Mouse (Mus musculus) MEL (cell line): ENCODE measurements around the gene Sash1.

Source experiments
- CTCF ChIP-seq, 3 experiments: IDR thresholded peaks in 2 of 3; conservative IDR thresholded peaks in 1 of 3; 2 replicates each; pipeline ENCODE4 v1.5.1; 2011 to 2012; ENCODE audit warnings: low read length in 3 of 3, low read depth in 2 of 3, mild to moderate bottlenecking in 2 of 3, improper control_type of control experiment in 1 of 3, inconsistent platforms in 1 of 3, mixed read lengths in 1 of 3, moderate library complexity in 1 of 3; ENCODE audit not compliant: control insufficient read depth in 1 of 3, insufficient read depth in 1 of 3, poor library complexity in 1 of 3, severe bottlenecking in 1 of 3
- EP300 ChIP-seq, 2 experiments: IDR thresholded peaks; 2 replicates each; pipeline ENCODE4 v1.6.1; 2011; ENCODE audit warnings: improper control_type of control experiment in 2 of 2, low read length in 2 of 2, low read depth in 1 of 2, mild to moderate bottlenecking in 1 of 2
- GATA1 ChIP-seq: IDR thresholded peaks from 2 replicates; pipeline ENCODE4 v1.6.1; 2011; ENCODE audit warnings: low read depth, low read length, improper control_type of control experiment
- MAZ ChIP-seq: IDR thresholded peaks from 2 replicates; pipeline ENCODE4 v1.6.1; 2012; ENCODE audit warnings: low read depth, mild to moderate bottlenecking, inconsistent platforms, low read length, improper control_type of control experiment
- MYB ChIP-seq: IDR thresholded peaks from 2 replicates; pipeline ENCODE4 v1.6.1; 2011; ENCODE audit warnings: mild to moderate bottlenecking, low read depth, low read length, improper control_type of control experiment
- NELFE ChIP-seq: IDR thresholded peaks from 2 replicates; pipeline ENCODE4 v1.6.1; 2011; ENCODE audit warnings: low read depth, low read length, improper control_type of control experiment
- POLR2A ChIP-seq, 2 experiments: IDR thresholded peaks; 2 replicates each; pipeline ENCODE4 v1.6.1; 2011 to 2012; ENCODE audit warnings: low read length in 2 of 2, mild to moderate bottlenecking in 2 of 2, control low read depth in 1 of 2, improper control_type of control experiment in 1 of 2, low read depth in 1 of 2, moderate library complexity in 1 of 2; ENCODE audit not compliant: control insufficient read depth in 1 of 2, insufficient read depth in 1 of 2, poor library complexity in 1 of 2
- RAD21 ChIP-seq: IDR thresholded peaks from 2 replicates; pipeline ENCODE4 v1.6.1; 2011; ENCODE audit warnings: mild to moderate bottlenecking, low read depth, low read length, improper control_type of control experiment
- SIN3A ChIP-seq: IDR thresholded peaks from 2 replicates; pipeline ENCODE4 v1.6.1; 2012; ENCODE audit warnings: low read length, improper control_type of control experiment, inconsistent platforms
- TAL1 ChIP-seq: IDR thresholded peaks from 2 replicates; pipeline ENCODE4 v1.6.1; 2012; ENCODE audit warnings: mild to moderate bottlenecking, inconsistent platforms, low read length, moderate library complexity, mixed read lengths
- TBP ChIP-seq: IDR thresholded peaks from 2 replicates; pipeline ENCODE4 v1.8.0; 2011; ENCODE audit warnings: low read depth, low read length, improper control_type of control experiment
- USF1 ChIP-seq: IDR thresholded peaks from 2 replicates; pipeline ENCODE4 v1.6.1; 2014; ENCODE audit warnings: low read depth, mild to moderate bottlenecking, inconsistent platforms, low read length, improper control_type of control experiment, moderate library complexity
- USF2 ChIP-seq, 2 experiments: IDR thresholded peaks; 2 replicates each; pipeline ENCODE4 v1.6.1; 2011 to 2012; ENCODE audit warnings: improper control_type of control experiment in 2 of 2, low read length in 2 of 2, borderline replicate concordance in 1 of 2, inconsistent platforms in 1 of 2, low read depth in 1 of 2, mild to moderate bottlenecking in 1 of 2; ENCODE audit not compliant: insufficient read depth in 1 of 2
- ZNF384 ChIP-seq: IDR thresholded peaks from 2 replicates; pipeline ENCODE4 v1.6.1; 2012; ENCODE audit warnings: low read depth, mild to moderate bottlenecking, inconsistent platforms, low read length, improper control_type of control experiment

GRCm38 (mm10) chr10:8811261-8812039 is 74.4 kb downstream of the Sash1 start:
- TF ChIP-seq CTCF (IDR thresholded peaks at IDR 0.05 in 2 of 3, conservative IDR thresholded peaks at IDR 0.05 in 1 of 3; ENCODE audit: control insufficient read depth in 1 of 3, insufficient read depth in 1 of 3, low read depth in 2 of 3, low read length in 3 of 3, poor library complexity in 1 of 3, severe bottlenecking in 1 of 3) (no peak), TBP (no peak), TAL1 (no peak), MYB (no peak), ZNF384 (no peak), RAD21 (no peak), POLR2A (IDR thresholded peaks at IDR 0.05; ENCODE audit: control insufficient read depth in 1 of 2, insufficient read depth in 1 of 2, low read depth in 1 of 2, low read length in 2 of 2, poor library complexity in 1 of 2) (no peak), EP300 (IDR thresholded peaks at IDR 0.05; ENCODE audit: low read depth in 1 of 2, low read length in 2 of 2) (no peak), NELFE (no peak), SIN3A (no peak), GATA1 (no peak), MAZ (no peak), USF2 (IDR thresholded peaks at IDR 0.05; ENCODE audit: borderline replicate concordance in 1 of 2, insufficient read depth in 1 of 2, low read depth in 1 of 2, low read length in 2 of 2) (no peak), USF1 (no peak)
